Mouse (Mus musculus): ENCODE results near the gene Bri3. TPM values are rescaled to one million over a fixed set of nuclear protein-coding genes. Genes with fewer than 3 reads are reported as not detected.

The Bri3 gene
- polyA plus RNA-seq, 1 experiment, result 1.5 TPM

DNA sequence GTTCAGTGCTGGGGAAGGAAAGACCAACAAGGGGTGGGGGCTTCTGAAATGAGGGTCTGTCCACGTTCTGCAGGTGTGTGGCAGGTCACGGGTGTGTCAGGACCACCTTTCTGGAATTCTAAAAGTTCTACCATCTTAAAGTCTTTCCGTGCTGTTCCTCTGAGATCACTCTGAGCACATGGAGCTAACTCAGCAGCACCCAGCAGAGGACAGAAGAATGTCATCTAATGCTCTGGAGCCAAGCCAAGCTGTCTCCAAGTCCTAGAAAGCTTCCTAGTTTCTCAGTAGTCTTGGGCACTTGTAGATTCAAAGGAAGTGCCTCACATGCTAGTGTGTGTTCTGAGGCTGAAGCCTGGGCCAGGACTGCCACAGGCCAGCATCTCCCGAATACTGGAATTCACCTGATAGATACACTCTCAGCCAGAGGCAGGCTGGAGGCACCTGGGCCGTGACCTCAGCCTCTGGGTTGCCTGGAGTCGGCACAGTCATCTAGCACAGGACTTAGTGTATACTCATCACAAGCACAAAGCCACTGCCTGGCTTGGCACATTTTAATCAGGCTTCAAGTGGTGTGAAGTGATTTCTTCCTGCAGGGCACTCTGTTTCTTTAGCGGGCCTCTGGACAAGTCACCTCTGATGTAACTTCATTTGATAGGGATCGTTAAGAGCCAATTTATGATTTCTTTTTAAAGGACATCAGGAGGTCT is 23.5 kb downstream of the Bri3 start:
- H3K4me1 ChIP-seq (ENCODE audit: control insufficient read depth), result peaks cover 13% of the 10 kb centered on the region
- H3K9me3 ChIP-seq (ENCODE audit: control insufficient read depth, low read length), result no peaks in the 10 kb centered on the region
- TF ChIP-seq TAL1 (IDR thresholded peaks at IDR 0.05; ENCODE audit: low read length), result no peak
- TF ChIP-seq GATA1 (IDR thresholded peaks at IDR 0.05; ENCODE audit: low read length), result no peak

DNA sequence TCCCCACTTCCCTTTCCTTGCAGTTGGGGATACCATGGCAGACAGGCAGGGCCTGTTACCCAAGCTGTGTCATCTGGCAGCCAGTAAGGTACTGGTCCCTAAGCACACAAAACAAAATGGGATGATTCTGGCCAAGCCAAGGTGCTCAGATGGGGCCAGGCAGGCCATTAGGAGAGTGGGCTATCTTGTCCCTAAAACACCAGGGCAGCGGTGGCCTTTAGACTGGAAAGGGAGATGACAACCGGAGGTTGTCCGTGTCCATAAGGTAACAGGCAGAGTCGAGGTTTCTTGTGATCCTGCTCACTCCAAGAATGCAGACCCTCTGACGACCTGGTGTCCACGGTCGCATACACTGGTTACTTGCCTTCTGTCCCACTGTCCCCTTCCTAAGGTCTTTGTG is 25.7 kb downstream of the Bri3 start:
- no peak for TF ChIP-seq TAL1 (IDR thresholded peaks at IDR 0.05; ENCODE audit: low read length)
- no peak for TF ChIP-seq GATA1 (IDR thresholded peaks at IDR 0.05; ENCODE audit: low read length)
- Histone ChIP-seq H3K4me1 (ENCODE audit: control insufficient read depth) (peaks cover 13% of the 10 kb centered on the region), H3K4me3 (replicated peaks) (no peak overlapping the region), H3K36me3 (ENCODE audit: control insufficient read depth) (peaks cover 7% of the 10 kb centered on the region), H3K27me3 (ENCODE audit: control insufficient read depth) (no peaks in the 10 kb centered on the region), H3K9me3 (ENCODE audit: control insufficient read depth, low read length) (no peaks in the 10 kb centered on the region)

More for the DNA sequence above, 23.5 kb downstream of the Bri3 start:
- H3K27me3 ChIP-seq (ENCODE audit: control insufficient read depth), result no peaks in the 10 kb centered on the region
- no peak overlapping the region for H3K4me3 ChIP-seq (replicated peaks)
- peaks cover 19% of the 10 kb centered on the region for H3K36me3 ChIP-seq (ENCODE audit: control insufficient read depth)

DNA sequence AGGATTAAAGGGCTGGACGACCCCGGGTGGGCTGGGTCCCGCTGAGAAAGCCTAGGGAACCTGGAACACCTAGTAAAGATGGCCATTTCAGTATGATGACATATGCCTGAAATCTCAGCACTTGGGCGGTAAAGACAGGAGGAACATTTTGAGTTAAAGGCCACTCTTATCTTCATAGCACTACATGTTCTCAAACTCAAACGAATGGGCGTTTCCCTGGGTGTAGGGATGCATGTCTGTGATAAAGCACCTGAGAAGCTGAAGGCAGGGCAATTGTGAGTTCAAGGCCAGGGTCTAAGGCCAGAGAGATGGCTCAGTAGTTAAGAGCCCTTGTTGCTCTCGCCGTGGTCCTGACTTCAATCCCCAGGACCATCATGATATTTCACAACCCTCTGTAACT is 26.2 kb downstream of the Bri3 start:
- no peaks in the 10 kb centered on the region for H3K9me3 ChIP-seq (ENCODE audit: control insufficient read depth, low read length)
- H3K36me3 ChIP-seq (ENCODE audit: control insufficient read depth), result peaks cover 6% of the 10 kb centered on the region
- no peak for TF ChIP-seq GATA1 (IDR thresholded peaks at IDR 0.05; ENCODE audit: low read length)
- no peak for TF ChIP-seq TAL1 (IDR thresholded peaks at IDR 0.05; ENCODE audit: low read length)
- H3K4me1 ChIP-seq (ENCODE audit: control insufficient read depth), result peaks cover 13% of the 10 kb centered on the region
- H3K27me3 ChIP-seq (ENCODE audit: control insufficient read depth), result no peaks in the 10 kb centered on the region
- H3K4me3 ChIP-seq (replicated peaks), result no peak overlapping the region

DNA sequence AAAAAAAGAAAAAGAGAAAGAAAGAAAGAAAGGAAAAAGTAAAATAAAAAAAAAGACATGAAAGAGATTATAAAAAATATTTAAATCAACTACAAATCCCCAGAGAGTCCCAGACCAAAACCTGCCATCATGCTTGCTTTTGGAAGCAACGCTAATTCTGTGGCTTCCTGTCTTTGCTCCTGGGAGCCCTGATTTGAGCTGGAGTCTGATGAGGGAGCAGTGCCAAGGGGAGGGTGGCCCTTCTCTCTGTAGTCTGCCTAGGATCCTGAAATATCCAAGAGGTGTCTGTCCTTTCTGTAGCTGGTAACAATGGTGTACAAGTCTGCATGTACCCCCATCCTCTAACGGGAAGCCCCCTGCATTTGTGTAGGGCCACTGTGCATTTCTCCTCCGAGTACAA is 26.9 kb downstream of the Bri3 start:
- Histone ChIP-seq H3K36me3 (ENCODE audit: control insufficient read depth) (peaks cover 6% of the 10 kb centered on the region), H3K9me3 (ENCODE audit: control insufficient read depth, low read length) (no peaks in the 10 kb centered on the region), H3K27me3 (ENCODE audit: control insufficient read depth) (no peaks in the 10 kb centered on the region), H3K4me1 (ENCODE audit: control insufficient read depth) (peaks cover 13% of the 10 kb centered on the region), H3K4me3 (replicated peaks) (no peak overlapping the region)
- TF ChIP-seq TAL1 (IDR thresholded peaks at IDR 0.05; ENCODE audit: low read length), result no peak
- no peak for TF ChIP-seq GATA1 (IDR thresholded peaks at IDR 0.05; ENCODE audit: low read length)

DNA sequence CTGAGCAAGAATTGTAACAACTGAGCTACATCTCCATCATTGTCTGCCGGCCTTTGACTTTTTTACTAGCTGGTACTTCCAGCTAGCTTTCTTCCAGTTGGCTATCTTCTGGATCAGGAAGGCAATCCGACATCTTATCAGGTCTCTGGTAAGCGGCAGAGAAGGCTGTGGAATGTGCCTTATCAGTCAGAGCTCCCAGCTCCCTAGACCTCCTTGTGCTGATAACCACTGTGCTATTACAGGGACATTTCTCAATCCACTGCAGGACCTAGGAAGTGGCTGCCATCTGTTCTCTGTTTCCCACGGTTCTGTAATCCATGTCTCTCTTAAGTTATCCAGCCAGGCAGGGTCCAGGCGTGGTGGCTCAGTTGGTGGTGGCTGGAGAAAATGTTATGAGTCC is 27.5 kb downstream of the Bri3 start:
- H3K36me3 ChIP-seq (ENCODE audit: control insufficient read depth), result no peaks in the 10 kb centered on the region; the same call in 1 of the 2 replicates
- peaks cover 13% of the 10 kb centered on the region for H3K4me1 ChIP-seq (ENCODE audit: control insufficient read depth)
- no peak overlapping the region for H3K4me3 ChIP-seq (replicated peaks)
- TF ChIP-seq GATA1 (IDR thresholded peaks at IDR 0.05; ENCODE audit: low read length) (no peak), TAL1 (IDR thresholded peaks at IDR 0.05; ENCODE audit: low read length) (no peak)
- H3K9me3 ChIP-seq (ENCODE audit: control insufficient read depth, low read length), result no peaks in the 10 kb centered on the region
- H3K27me3 ChIP-seq (ENCODE audit: control insufficient read depth), result no peaks in the 10 kb centered on the region

DNA sequence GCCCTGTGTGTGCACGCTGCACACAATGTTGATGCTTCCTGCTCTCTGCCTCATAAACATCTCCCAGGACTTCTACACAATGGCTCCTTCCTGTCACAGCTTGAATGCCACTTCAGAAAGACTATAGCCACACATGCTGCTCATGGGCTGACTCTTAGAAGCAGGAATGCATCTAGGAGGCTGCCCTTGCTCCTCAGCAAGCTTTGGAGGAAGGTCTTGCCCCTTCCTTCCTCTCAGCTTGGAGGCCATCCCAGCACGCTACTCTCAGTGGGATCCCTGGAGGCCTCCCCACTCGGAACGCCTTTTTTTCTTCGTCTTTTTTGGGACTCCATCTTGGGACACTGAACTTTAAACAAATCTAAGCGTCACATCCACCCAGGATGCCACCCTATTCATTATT is 30.7 kb downstream of the Bri3 start:
- TF ChIP-seq GATA1 (IDR thresholded peaks at IDR 0.05; ENCODE audit: low read length), result no peak
- no peak for TF ChIP-seq TAL1 (IDR thresholded peaks at IDR 0.05; ENCODE audit: low read length)
- Histone ChIP-seq H3K4me1 (ENCODE audit: control insufficient read depth) (peaks cover 13% of the 10 kb centered on the region), H3K9me3 (ENCODE audit: control insufficient read depth, low read length) (no peaks in the 10 kb centered on the region), H3K4me3 (replicated peaks) (no peak overlapping the region), H3K36me3 (ENCODE audit: control insufficient read depth) (peaks cover 2% of the 10 kb centered on the region; the same call in 1 of the 2 replicates), H3K27me3 (ENCODE audit: control insufficient read depth) (no peaks in the 10 kb centered on the region)

DNA sequence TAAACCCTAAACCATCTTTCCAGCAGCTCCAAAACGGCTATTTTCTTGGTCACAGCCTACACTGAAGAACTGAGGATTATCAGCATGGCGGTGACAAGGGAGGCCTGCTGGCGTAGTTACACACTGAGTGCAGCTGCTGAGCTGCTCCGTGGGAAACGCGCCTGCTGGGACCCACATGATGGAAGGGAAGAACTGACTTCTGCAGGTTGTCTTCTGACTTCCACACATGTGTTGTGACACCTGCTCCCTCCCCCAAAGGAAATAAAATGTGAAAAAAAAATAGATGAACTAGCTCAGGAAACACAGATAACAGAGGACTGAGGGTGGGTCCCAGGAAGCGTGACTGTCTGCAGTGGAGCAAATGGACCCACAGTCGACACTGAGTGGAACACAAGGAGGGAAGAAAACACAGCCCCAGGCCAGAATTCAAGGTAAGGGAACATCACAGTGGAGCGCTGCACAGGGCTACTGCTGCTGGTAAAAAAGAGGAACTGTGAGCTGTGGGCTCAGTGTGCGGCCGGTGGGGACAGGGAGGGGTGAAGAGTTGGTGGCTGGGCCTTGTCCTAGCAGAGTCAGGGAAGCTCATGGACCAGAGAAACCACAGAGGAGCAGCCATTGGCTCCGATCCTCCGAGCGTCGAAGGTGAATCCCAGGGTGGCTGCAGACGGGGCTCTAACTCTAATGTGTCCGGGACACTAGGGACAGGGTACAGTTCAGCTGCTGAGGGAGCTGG is 32.8 kb downstream of the Bri3 start:
- TF ChIP-seq GATA1 (IDR thresholded peaks at IDR 0.05; ENCODE audit: low read length) (no peak), TAL1 (IDR thresholded peaks at IDR 0.05; ENCODE audit: low read length) (no peak)
- H3K36me3 ChIP-seq (ENCODE audit: control insufficient read depth), result peaks cover 2% of the 10 kb centered on the region; the same call in 1 of the 2 replicates
- no peaks in the 10 kb centered on the region for H3K27me3 ChIP-seq (ENCODE audit: control insufficient read depth)
- H3K9me3 ChIP-seq (ENCODE audit: control insufficient read depth, low read length), result no peaks in the 10 kb centered on the region
- no peaks in the 10 kb centered on the region for H3K4me1 ChIP-seq (ENCODE audit: control insufficient read depth)
- H3K4me3 ChIP-seq (replicated peaks), result no peak overlapping the region

DNA sequence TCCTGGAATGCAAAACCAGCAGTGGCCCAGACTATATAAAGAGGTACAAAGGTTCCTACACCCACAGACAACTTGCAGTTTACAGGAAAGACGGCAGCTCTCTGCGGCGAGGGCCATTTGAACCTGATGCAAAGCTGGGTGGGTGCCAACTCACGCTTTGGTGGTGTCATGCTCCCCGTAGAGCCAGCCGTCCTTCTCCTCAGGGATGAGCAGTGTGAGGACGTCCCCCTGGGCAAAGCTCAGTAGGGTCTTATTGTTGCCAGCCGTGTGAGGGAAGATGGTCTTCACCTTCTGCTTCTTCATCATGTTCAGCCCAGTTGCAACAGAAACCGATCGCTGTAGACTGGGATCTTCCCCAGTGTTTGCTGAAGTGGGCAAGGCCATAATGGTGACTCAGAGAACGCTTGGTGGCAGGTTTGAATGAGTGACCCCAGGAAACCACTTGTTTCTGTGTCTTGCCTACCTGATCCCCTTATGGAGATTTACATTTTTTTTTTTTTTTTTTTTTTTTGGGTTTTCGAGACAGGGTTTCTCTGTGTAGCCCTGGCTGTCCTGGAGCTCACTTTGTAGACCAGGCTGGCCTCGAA is 34.2 kb downstream of the Bri3 start:
- TF ChIP-seq GATA1 (IDR thresholded peaks at IDR 0.05; ENCODE audit: low read length) (no peak), TAL1 (IDR thresholded peaks at IDR 0.05; ENCODE audit: low read length) (no peak)
- H3K9me3 ChIP-seq (ENCODE audit: control insufficient read depth, low read length), result no peaks in the 10 kb centered on the region
- H3K36me3 ChIP-seq (ENCODE audit: control insufficient read depth), result peaks cover 2% of the 10 kb centered on the region; the same call in 1 of the 2 replicates
- no peaks in the 10 kb centered on the region for H3K4me1 ChIP-seq (ENCODE audit: control insufficient read depth)
- no peaks in the 10 kb centered on the region for H3K27me3 ChIP-seq (ENCODE audit: control insufficient read depth)
- no peak overlapping the region for H3K4me3 ChIP-seq (replicated peaks)

DNA sequence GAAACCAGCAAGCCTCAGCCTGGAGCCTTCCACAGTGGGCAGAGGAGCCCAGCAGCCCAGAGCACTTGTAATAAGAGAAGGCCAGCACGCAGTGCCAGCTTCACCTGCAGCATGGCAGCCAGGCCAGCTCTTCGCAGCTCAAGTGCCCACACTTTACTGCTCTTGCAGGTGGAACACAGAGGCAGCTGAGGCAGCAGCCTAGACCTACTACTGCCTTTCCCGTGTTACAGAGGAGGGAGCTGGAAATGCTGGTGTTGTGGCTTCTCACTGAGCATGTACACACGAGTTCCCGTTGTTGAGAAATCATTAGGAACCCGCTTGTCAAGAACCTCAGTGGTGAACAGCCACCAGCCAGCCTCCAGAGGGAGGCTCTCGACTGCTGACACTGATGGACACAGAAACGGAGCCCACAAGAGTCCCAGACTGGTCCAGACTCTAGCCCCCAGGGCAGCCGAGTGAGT is 34.9 kb downstream of the Bri3 start:
- Histone ChIP-seq H3K4me1 (ENCODE audit: control insufficient read depth) (no peaks in the 10 kb centered on the region), H3K4me3 (replicated peaks) (no peak overlapping the region), H3K36me3 (ENCODE audit: control insufficient read depth) (peaks cover 2% of the 10 kb centered on the region; the same call in 1 of the 2 replicates), H3K27me3 (ENCODE audit: control insufficient read depth) (no peaks in the 10 kb centered on the region), H3K9me3 (ENCODE audit: control insufficient read depth, low read length) (no peaks in the 10 kb centered on the region)
- no peak for TF ChIP-seq GATA1 (IDR thresholded peaks at IDR 0.05; ENCODE audit: low read length)
- no peak for TF ChIP-seq TAL1 (IDR thresholded peaks at IDR 0.05; ENCODE audit: low read length)

Data from erythroblast, embryonic 14.5 days (primary cell).